Mouse (Mus musculus) midbrain, embryonic 12.5 days (tissue): Measurements from ENCODE around the gene Mrpl47. TPM values are rescaled to one million over a fixed set of nuclear protein-coding genes. Genes with fewer than 3 reads are reported as not detected.
"Not testable (repeated sequence)": the region's sequence is repeated elsewhere in the genome, so short reads cannot be mapped to it uniquely, and the experiment has no call there.

Source experiments
- ATAC-seq: fragments of 200-750 bp; cut with Nextera tagmentation; 2 replicates; pipeline ENCODE4 v1.8.0; 2017; ENCODE audit warnings: low read depth, moderate TSS enrichment, moderate library complexity; ENCODE audit not compliant: low FRiP score
- H3K27ac ChIP-seq: fragments of 300-500 bp; sonication (generic); replicated peaks from 2 replicates; pipeline ENCODE4 v1.5.1; 2016; ENCODE audit warnings: mild to moderate bottlenecking
- H3K27me3 ChIP-seq: fragments of 300-500 bp; sonication (generic); 2 replicates; pipeline ENCODE4 v1.6.1; 2016; ENCODE audit warnings: mild to moderate bottlenecking
- H3K36me3 ChIP-seq: fragments of 300-500 bp; sonication (generic); 2 replicates; pipeline ENCODE4 v1.6.1; 2016
- H3K4me1 ChIP-seq: fragments of 300-500 bp; sonication (generic); 2 replicates; pipeline ENCODE4 v1.6.1; 2016
- H3K4me2 ChIP-seq: fragments of 300-500 bp; sonication (generic); replicated peaks from 2 replicates; pipeline ENCODE4 v1.6.1; 2016; ENCODE audit warnings: mild to moderate bottlenecking, moderate library complexity
- H3K4me3 ChIP-seq: fragments of 300-500 bp; sonication (generic); 2 replicates; pipeline ENCODE4 v1.5.1; 2016; ENCODE audit warnings: mild to moderate bottlenecking
- H3K9ac ChIP-seq: fragments of 300-500 bp; sonication (generic); replicated peaks from 2 replicates; pipeline ENCODE4 v1.6.1; 2016; ENCODE audit warnings: mild to moderate bottlenecking, moderate library complexity
- H3K9me3 ChIP-seq: fragments of 300-500 bp; sonication (generic); 2 replicates; pipeline ENCODE4 v1.6.1; 2016; ENCODE audit warnings: mild to moderate bottlenecking
- WGBS: fragments of 180-500 bp; shearing (Covaris S2); methylation state at CpG from one replicate; pipeline ENCODE4 v1.1.7; 2016; 5-methylcytosine and 5-hydroxymethylcytosine counted together
- polyA plus RNA-seq: library from polyadenylated mRNA; unstranded; fragments of >200 nt; fragmentation: Nextera tagmentation; extraction: Ambion mirVana; gene quantifications from 2 replicates; pipeline ENCODE4 v1.2.1, GENCODE M21; 2016

Gene Mrpl47
- polyA plus RNA-seq, 1 experiment from 2014 or later, result 37.0 TPM

GRCm38 (mm10) chr3:32736244-32737171 is 897 bp downstream of the Mrpl47 start, which contains the start of gene Ndufb5:
TSS of gene Ndufb5 (plus strand) at chr3:32736990.
- Histone ChIP-seq H3K36me3 (peaks cover 23% of the 10 kb centered on the region), H3K9me3 (no peaks in the 10 kb centered on the region), H3K4me3 (peak within 1 kb of the TSS; percentile 78), H3K4me2 (peak within 1 kb of the TSS; percentile 82), H3K27me3 (no peaks in the 10 kb centered on the region), H3K9ac (peak within 1 kb of the TSS; percentile 83), H3K4me1 (peaks cover 21% of the 10 kb centered on the region), H3K27ac (peak within 1 kb of the TSS; percentile 75)
- ATAC-seq, result peak; percentile 98
- under 1% methylated on average over 62 of the region's 62 CpGs for WGBS

- no peak overlapping the region for H3K9ac ChIP-seq
- no peak overlapping the region for H3K4me2 ChIP-seq
- no peak overlapping the region for H3K4me3 ChIP-seq
- no peak overlapping the region for H3K27ac ChIP-seq
- peaks cover 87% of the 10 kb centered on the region for H3K36me3 ChIP-seq
- no peaks in the 10 kb centered on the region for H3K9me3 ChIP-seq
- no peaks in the 10 kb centered on the region for H3K4me1 ChIP-seq
- no peak for ATAC-seq
- no peaks in the 10 kb centered on the region for H3K27me3 ChIP-seq
- WGBS, result 94% methylated on average over 4 of the region's 4 CpGs
These were observed 9.5 kb downstream of the Mrpl47 start for GRCm38 (mm10) chr3:32727861-32728260.

GRCm38 (mm10) chr3:32725951-32726350 is 11.5 kb downstream of the Mrpl47 start:
- H3K36me3 ChIP-seq, result peaks cover 89% of the 10 kb centered on the region
- no peaks in the 10 kb centered on the region for H3K4me1 ChIP-seq
- H3K4me2 ChIP-seq, result no peak overlapping the region
- no peak overlapping the region for H3K9ac ChIP-seq
- H3K27ac ChIP-seq, result no peak overlapping the region
- no peaks in the 10 kb centered on the region for H3K9me3 ChIP-seq
- no peak overlapping the region for H3K4me3 ChIP-seq
- WGBS, result 93% methylated on average over 5 of the region's 5 CpGs
- no peaks in the 10 kb centered on the region for H3K27me3 ChIP-seq
- no peak for ATAC-seq

DNA sequence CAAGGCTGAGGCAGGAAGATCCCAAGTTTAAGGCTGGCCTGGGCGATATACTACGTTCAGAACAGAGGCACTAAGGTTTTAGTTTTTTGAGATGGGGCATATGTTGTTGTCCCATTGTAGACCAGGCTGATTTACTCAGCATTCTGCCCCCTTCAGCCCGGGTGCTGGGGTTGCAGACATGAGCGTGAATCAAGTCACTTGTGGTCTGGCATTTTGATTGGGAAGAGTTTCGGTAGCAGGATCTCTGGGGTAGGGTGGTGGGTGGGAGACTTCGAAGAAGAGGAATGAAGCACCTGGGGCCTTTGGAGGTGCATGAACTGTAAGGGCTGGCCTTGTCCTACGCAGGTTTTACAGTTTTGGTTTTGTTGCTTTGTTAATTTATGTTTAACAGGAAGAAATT is 13.2 kb downstream of the Mrpl47 start:
- H3K27me3 ChIP-seq, result no peaks in the 10 kb centered on the region
- H3K36me3 ChIP-seq, result peaks cover 89% of the 10 kb centered on the region
- no peaks in the 10 kb centered on the region for H3K4me1 ChIP-seq
- H3K9ac ChIP-seq, result no peak overlapping the region
- no peak overlapping the region for H3K27ac ChIP-seq
- H3K9me3 ChIP-seq, result no peaks in the 10 kb centered on the region
- 95% methylated on average over 7 of the region's 7 CpGs for WGBS
- no peak overlapping the region for H3K4me3 ChIP-seq
- ATAC-seq, result no peak
- H3K4me2 ChIP-seq, result no peak overlapping the region

GRCm38 (mm10) chr3:32718271-32718670 is 19.1 kb downstream of the Mrpl47 start:
- Histone ChIP-seq H3K27me3 (no peaks in the 10 kb centered on the region), H3K36me3 (peaks cover 97% of the 10 kb centered on the region), H3K9ac (no peak overlapping the region), H3K9me3 (no peaks in the 10 kb centered on the region), H3K27ac (no peak overlapping the region), H3K4me3 (no peak overlapping the region), H3K4me2 (no peak overlapping the region), H3K4me1 (no peaks in the 10 kb centered on the region)
- ATAC-seq, result no peak
- WGBS, result 94% methylated on average over 5 of the region's 5 CpGs

DNA sequence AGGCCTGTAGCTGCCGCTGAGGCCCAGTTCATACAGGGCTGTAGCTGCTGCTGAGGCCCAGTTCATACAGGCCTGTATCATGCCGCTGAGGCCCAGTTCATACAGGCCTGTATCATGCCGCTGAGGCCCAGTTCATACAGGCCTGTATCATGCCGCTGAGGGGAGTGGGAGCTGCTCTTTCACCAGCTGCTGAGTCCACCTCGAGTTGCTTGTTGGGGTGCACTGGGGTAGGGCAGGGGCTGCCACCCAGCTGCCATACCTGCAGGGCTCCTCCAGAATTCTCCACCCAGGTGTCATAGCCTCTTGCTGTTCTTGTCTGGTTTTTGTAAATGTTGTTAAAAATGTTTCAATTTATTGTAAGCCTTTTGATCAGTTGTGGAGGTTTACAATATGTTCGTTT is 20.0 kb downstream of the Mrpl47 start:
- 96% methylated on average over 6 of the region's 6 CpGs for WGBS
- peaks cover 97% of the 10 kb centered on the region for H3K36me3 ChIP-seq
- not testable (repeated sequence) for H3K27ac ChIP-seq, H3K4me1 ChIP-seq, H3K27me3 ChIP-seq, H3K9me3 ChIP-seq, ATAC-seq, H3K4me3 ChIP-seq, H3K4me2 ChIP-seq, H3K9ac ChIP-seq

GRCm38 (mm10) chr3:32713711-32714110 is 23.7 kb downstream of the Mrpl47 start:
- no peaks in the 10 kb centered on the region for H3K27me3 ChIP-seq
- H3K4me3 ChIP-seq, result no peak overlapping the region
- H3K36me3 ChIP-seq, result peaks cover 71% of the 10 kb centered on the region
- peaks cover 8% of the 10 kb centered on the region for H3K4me1 ChIP-seq
- 96% methylated on average over 3 of the region's 3 CpGs for WGBS
- H3K4me2 ChIP-seq, result no peak overlapping the region
- H3K9me3 ChIP-seq, result no peaks in the 10 kb centered on the region
- H3K9ac ChIP-seq, result no peak overlapping the region
- no peak overlapping the region for H3K27ac ChIP-seq
- ATAC-seq, result no peak

DNA sequence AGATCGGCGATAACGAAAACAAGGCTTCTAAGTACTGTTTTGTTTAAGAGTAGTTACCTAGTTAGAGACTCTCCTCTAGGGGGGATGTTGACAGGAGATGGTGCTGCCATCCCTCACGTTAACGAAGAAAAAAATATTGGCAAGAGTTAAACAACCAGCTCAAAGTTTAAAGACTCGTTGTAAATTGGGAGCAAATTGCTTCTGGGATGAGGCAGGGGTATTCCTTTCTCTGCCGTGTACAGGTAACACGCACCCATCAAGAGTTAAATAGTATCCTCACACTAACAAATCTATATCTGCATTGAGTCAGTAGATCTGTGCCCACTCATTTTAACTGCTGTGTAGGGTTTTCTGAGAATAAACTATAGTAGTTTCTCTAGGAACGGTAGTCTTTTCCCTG is 28.0 kb downstream of the Mrpl47 start:
- H3K4me2 ChIP-seq, result peak overlapping the region; percentile 78
- no peaks in the 10 kb centered on the region for H3K27me3 ChIP-seq
- 7% methylated on average over 9 of the region's 9 CpGs for WGBS
- H3K4me1 ChIP-seq, result peaks cover 8% of the 10 kb centered on the region
- H3K4me3 ChIP-seq, result peak overlapping the region; percentile 94
- H3K27ac ChIP-seq, result peak overlapping the region; percentile 91
- no peaks in the 10 kb centered on the region for H3K9me3 ChIP-seq
- ATAC-seq, result no peak
- peaks cover 29% of the 10 kb centered on the region for H3K36me3 ChIP-seq
- H3K9ac ChIP-seq, result peak overlapping the region; percentile 92

- Histone ChIP-seq H3K4me1 (peaks cover 8% of the 10 kb centered on the region), H3K4me3 (peak overlapping the region; percentile 94), H3K9me3 (no peaks in the 10 kb centered on the region), H3K27ac (peak overlapping the region; percentile 91), H3K27me3 (no peaks in the 10 kb centered on the region), H3K36me3 (peaks cover 21% of the 10 kb centered on the region), H3K9ac (peak overlapping the region; percentile 92), H3K4me2 (peak overlapping the region; percentile 78)
- ATAC-seq, result peak; percentile 100
- WGBS, result under 1% methylated on average over 88 of the region's 90 CpGs
These were observed 28.8 kb downstream of the Mrpl47 start for GRCm38 (mm10) chr3:32708368-32709231.

GRCm38 (mm10) chr3:32708052-32708367 is 29.4 kb downstream of the Mrpl47 start:
- no peak overlapping the region for H3K27ac ChIP-seq
- H3K4me3 ChIP-seq, result peak overlapping the region; percentile 94
- H3K27me3 ChIP-seq, result no peaks in the 10 kb centered on the region
- H3K4me1 ChIP-seq, result peaks cover 8% of the 10 kb centered on the region
- no peak overlapping the region for H3K9ac ChIP-seq
- 2% methylated on average over 4 of the region's 4 CpGs for WGBS
- H3K4me2 ChIP-seq, result peak overlapping the region; percentile 78
- H3K9me3 ChIP-seq, result no peaks in the 10 kb centered on the region
- H3K36me3 ChIP-seq, result peaks cover 15% of the 10 kb centered on the region
- no peak for ATAC-seq

DNA sequence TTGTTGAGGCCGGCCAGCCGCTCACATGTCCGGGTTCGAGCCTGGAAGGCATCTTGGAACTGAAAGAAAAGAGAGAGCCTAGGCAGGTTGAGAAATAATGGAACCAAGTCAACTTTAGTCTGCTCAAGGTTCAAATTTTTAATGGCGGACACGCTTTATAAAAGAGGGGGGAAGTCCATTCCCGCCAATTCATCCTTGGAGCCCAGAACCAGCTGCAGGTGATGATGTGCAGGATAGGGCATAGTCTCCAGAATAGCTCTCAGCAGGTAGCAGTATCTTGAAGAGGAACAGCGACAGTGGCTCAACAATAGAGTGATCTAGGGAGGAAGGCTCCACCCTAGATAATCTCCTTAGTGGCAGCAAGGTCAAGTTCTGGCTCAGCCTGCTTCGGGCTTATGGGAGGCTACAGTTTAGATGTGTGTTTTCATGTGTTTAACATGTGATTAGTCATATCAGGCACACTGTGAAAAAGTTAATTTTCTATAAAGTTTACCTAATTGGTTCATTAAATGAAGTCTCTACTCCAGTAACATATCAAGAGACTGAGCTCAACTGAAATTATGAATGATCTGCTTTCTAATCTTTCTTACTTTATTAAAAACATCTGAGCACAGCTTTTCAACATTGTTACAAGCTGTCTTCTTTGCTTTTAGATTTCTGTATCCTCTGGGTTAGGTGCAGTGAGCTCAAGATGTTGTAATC is 31.6 kb downstream of the Mrpl47 start, which contains the start of gene Actl6a:
TSS of gene Actl6a (plus strand) at position 652 of the 702 bp plus-strand sequence.
- not testable (repeated sequence) for H3K36me3 ChIP-seq, H3K4me2 ChIP-seq, H3K27me3 ChIP-seq, ATAC-seq, H3K4me1 ChIP-seq, H3K27ac ChIP-seq, H3K9me3 ChIP-seq, H3K4me3 ChIP-seq, H3K9ac ChIP-seq
- 81% methylated on average over 9 of the region's 9 CpGs for WGBS
